Mouse (Mus musculus) cerebellum, adult 2 months (tissue): ENCODE results near the gene Krtap4-2. TPM values are rescaled to one million over a fixed set of nuclear protein-coding genes. Genes with fewer than 3 reads are reported as not detected.
"Not testable (repeated sequence)": the region's sequence is repeated elsewhere in the genome, so short reads cannot be mapped to it uniquely, and the experiment has no call there.

Experiments used
- DNase-seq, 2 experiments: peaks; one replicate each; pipeline ENCODE4 v3.0.0; 2021
- H3K27ac ChIP-seq: fragments of 200-500 bp; 2 replicates; pipeline ENCODE4 v1.5.1; 2012; ENCODE audit warnings: low read length, control low read depth, inconsistent platforms; ENCODE audit not compliant: insufficient read depth
- H3K27me3 ChIP-seq: fragments of 200-500 bp; 2 replicates; pipeline ENCODE4 v1.6.1; 2012; ENCODE audit warnings: inconsistent platforms, mild to moderate bottlenecking, low read length, moderate library complexity; ENCODE audit not compliant: control insufficient read depth, insufficient read depth
- H3K4me1 ChIP-seq: fragments of 200-500 bp; 2 replicates; pipeline ENCODE4 v1.6.1; 2011; ENCODE audit warnings: low read length; ENCODE audit not compliant: control insufficient read depth, insufficient read depth
- H3K4me3 ChIP-seq: fragments of 200-500 bp; replicated peaks from 2 replicates; pipeline ENCODE3; 2011; ENCODE audit warnings: mild to moderate bottlenecking, low read depth, low read length, control low read depth; ENCODE audit not compliant: insufficient read depth
- CTCF ChIP-seq: fragments of 200-500 bp; IDR thresholded peaks from 2 replicates; pipeline ENCODE4 v1.5.1; 2011; ENCODE audit warnings: low read depth, mild to moderate bottlenecking, control low read depth, low read length, moderate library complexity, borderline replicate concordance; ENCODE audit not compliant: insufficient read depth
- POLR2A ChIP-seq: fragments of 200-500 bp; IDR thresholded peaks from 2 replicates; pipeline ENCODE4 v1.6.1; 2011; ENCODE audit warnings: low read length, control low read depth, borderline replicate concordance; ENCODE audit not compliant: insufficient read depth
- WGBS: fragments of 180-500 bp; shearing (Covaris S2); methylation state at CpG from one replicate; pipeline ENCODE4 v1.1.7; 2018; 5-methylcytosine and 5-hydroxymethylcytosine counted together
- polyA plus RNA-seq: library from polyadenylated mRNA; depleted of rRNA; stranded (reverse); fragments of >200 nt; gene quantifications from 2 replicates; pipeline ENCODE4 v1.2.3, GENCODE M21; 2012; rRNA removed

Gene Krtap4-2
- polyA plus RNA-seq, 1 experiment, result not detected

DNA sequence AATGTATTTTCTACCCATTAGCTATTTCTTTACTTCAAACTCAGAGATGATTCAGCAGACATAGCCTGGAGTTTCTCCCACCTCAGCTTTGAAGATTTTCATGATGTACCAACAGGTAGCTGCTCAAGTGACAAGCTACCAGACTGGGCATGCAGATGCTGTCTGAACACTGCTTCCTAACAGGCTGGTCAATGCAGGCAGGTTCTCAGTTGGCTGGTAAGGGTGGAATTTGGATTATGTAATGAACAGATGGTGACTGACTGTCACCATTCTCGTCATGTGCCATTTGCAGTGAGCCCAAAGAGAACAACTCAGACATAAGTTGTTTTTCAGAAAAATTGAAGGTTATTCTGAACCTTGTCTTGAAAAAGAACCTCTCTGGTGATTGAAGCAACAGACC, 25.8 kb downstream of the Krtap4-2 start:
- Histone ChIP-seq H3K4me3 (no peak overlapping the region), H3K4me1 (no peaks in the 10 kb centered on the region), H3K27ac (no peak overlapping the region), H3K27me3 (no peaks in the 10 kb centered on the region)
- 17% methylated on average over 1 of the region's 1 CpGs for WGBS
- TF ChIP-seq CTCF (no peak), POLR2A (no peak)
- peak; percentile 11 to 52 for DNase-seq

DNA sequence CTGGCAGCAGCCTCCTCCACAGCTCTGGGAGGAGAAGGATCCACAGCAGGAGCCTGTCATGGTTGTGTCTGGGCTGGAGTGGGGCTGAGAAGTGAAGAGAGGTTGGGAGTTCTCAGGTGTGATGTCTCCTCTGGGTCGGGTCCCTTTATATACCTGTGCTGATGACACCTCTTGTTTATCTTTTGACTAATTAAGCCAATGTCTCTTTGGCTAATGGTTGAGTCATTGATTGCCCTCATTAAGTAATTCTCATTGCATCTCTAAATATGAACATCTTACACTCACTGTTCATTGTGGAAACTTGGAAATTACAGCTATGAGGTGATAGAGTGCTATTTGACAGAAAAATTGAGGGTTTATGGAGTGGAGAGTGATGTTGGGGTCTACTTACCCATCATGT, 31.7 kb downstream of the Krtap4-2 start, which contains the start of gene Gm11938:
TSS of gene Gm11938 (minus strand) at position 101 of the 400 bp plus-strand sequence.
- 72% methylated on average over 1 of the region's 1 CpGs for WGBS
- not testable (repeated sequence) for DNase-seq, H3K4me3 ChIP-seq, H3K27me3 ChIP-seq, H3K27ac ChIP-seq, H3K4me1 ChIP-seq

DNA sequence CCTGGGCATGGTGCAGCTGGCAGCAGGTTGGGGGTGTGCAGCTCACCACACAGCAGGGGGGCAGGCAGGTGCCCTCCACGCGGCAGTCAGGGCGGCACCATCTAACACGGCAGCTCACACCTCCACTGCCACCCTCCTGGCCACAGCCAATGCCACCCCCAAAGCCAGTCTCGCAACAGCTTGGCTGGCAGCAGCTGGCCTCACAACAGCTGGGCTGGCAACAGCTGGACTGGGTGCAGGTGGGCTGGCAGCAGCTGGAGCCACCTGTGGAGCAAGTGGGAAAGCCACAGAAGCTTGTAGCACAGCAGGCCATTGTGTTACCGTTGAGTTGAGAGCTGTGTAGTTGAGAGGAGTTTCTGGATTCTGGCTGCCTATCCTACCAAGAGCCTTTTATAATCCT, 37.1 kb downstream of the Krtap4-2 start, which contains the start of gene Krtap9-3:
TSS of gene Krtap9-3 (minus strand) at position 364 of the 400 bp plus-strand sequence.
- H3K27ac ChIP-seq, H3K4me1 ChIP-seq, H3K27me3 ChIP-seq, H3K4me3 ChIP-seq, DNase-seq: not testable (repeated sequence)
- WGBS, result 73% methylated on average over 6 of the region's 6 CpGs

DNA sequence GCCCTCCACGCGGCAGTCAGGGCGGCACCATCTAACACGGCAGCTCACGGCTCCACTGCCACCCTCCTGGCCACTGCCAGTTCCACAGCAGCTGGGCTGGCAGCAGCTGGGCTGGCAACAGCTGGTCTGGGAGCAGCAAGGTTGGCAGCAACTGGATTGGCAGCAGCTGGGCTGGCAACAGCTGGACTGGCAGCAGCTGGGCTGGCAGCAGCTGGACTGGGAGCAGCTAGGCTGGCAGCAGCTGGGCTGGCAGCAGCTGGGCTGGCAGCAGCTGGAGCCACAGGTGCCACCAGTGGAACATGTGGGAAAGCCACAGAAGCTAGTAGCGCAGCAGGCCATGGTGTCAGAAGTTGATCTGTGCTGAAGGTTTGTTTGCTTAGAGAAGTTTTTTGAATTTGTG, 43.9 kb downstream of the Krtap4-2 start, which contains the start of gene Krtap1-3:
TSS of gene Krtap1-3 (minus strand) at position 359 of the 400 bp plus-strand sequence.
- 71% methylated on average over 6 of the region's 6 CpGs for WGBS

DNA sequence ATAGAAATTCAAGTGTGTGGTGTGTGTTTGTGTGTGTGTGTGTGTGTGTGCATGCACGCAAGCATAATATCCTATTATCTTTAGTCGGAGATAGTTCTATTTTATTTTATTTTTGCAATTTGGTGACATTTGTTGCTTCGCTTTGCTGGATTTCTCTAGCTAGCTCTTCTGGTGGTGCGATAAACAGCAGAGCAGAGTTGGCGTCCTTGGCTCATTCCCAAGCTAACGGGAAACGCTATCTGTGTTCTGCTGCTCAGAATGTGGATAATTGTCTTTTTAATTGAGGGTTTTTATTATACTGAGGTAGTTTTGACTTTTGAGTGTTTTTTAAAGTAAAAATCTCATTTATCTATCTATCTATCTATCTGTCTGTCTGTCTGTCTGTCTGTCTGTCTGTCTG, 49.8 kb downstream of the Krtap4-2 start:
- DNase-seq, result no peak
- H3K27me3 ChIP-seq, result no peaks in the 10 kb centered on the region
- no peak for TF ChIP-seq POLR2A
- no peak for TF ChIP-seq CTCF
- H3K4me3 ChIP-seq, result no peak overlapping the region
- WGBS, result 78% methylated on average over 7 of the region's 7 CpGs
- no peaks in the 10 kb centered on the region for H3K4me1 ChIP-seq
- no peak overlapping the region for H3K27ac ChIP-seq

More for the DNA sequence above, 43.9 kb downstream of the Krtap4-2 start, which contains the start of gene Krtap1-3:
- DNase-seq, result no peak
- TF ChIP-seq CTCF, result no peak
- TF ChIP-seq POLR2A, result no peak
- Histone ChIP-seq H3K4me1 (no peaks in the 10 kb centered on the region), H3K4me3 (no peak within 1 kb of the TSS), H3K27ac (no peak within 1 kb of the TSS), H3K27me3 (no peaks in the 10 kb centered on the region)

Other genes starting within 250 kb of the Krtap4-2 start
- 11.9 and 12.6 TPM in 2 replicates for gene Krt10, start 245.7 kb downstream of the Krtap4-2 start, polyA plus RNA-seq
- 0.11 TPM in 1 of 2 replicates, not detected in the other for gene Krt12, start 212.8 kb downstream of the Krtap4-2 start, polyA plus RNA-seq
- gene Krt20, start 196.9 kb downstream of the Krtap4-2 start, polyA plus RNA-seq, result not detected in 2 replicates
- 0.06 and 0.08 TPM in 2 replicates for gene Krt23, start 141.9 kb downstream of the Krtap4-2 start, polyA plus RNA-seq
- gene Krt39, start 113.7 kb downstream of the Krtap4-2 start, polyA plus RNA-seq, result not detected in 2 replicates
- not detected in 2 replicates for gene Krt40, start 91.9 kb downstream of the Krtap4-2 start, polyA plus RNA-seq
- not detected in 2 replicates for gene Krtap3-3, start 84.2 kb downstream of the Krtap4-2 start, polyA plus RNA-seq
- gene Krtap3-2, start 78.2 kb downstream of the Krtap4-2 start, polyA plus RNA-seq, result not detected in 2 replicates
- not detected in 2 replicates for gene Gm11939, start 75.6 kb downstream of the Krtap4-2 start, polyA plus RNA-seq
- gene Krtap3-1, start 68.5 kb downstream of the Krtap4-2 start, polyA plus RNA-seq, result not detected in 2 replicates
- not detected in 2 replicates for gene Krtap1-5, start 54.1 kb downstream of the Krtap4-2 start, polyA plus RNA-seq
- not detected in 2 replicates for gene Krtap1-4, start 51.4 kb downstream of the Krtap4-2 start, polyA plus RNA-seq
- not detected in 2 replicates for gene Krtap1-3, start 43.7 kb downstream of the Krtap4-2 start, polyA plus RNA-seq
- not detected in 2 replicates for gene Krtap9-3, start 37.0 kb downstream of the Krtap4-2 start, polyA plus RNA-seq
- gene Gm11938, start 31.8 kb downstream of the Krtap4-2 start, polyA plus RNA-seq, result not detected in 2 replicates
- not detected in 2 replicates for gene Gm11937, start 24.9 kb downstream of the Krtap4-2 start, polyA plus RNA-seq
- gene Krtap2-4, start 20.2 kb downstream of the Krtap4-2 start, polyA plus RNA-seq, result not detected in 2 replicates
- gene Gm11562, start 14.6 kb downstream of the Krtap4-2 start, polyA plus RNA-seq, result not detected in 2 replicates
- not detected in 2 replicates for gene Krtap4-1, start 6.8 kb downstream of the Krtap4-2 start, polyA plus RNA-seq
- not detected in 2 replicates for gene Krtap4-7, start 9.0 kb upstream of the Krtap4-2 start, polyA plus RNA-seq
- gene Gm11555, start 15.2 kb upstream of the Krtap4-2 start, polyA plus RNA-seq, result not detected in 2 replicates
- gene Gm11563, start 23.9 kb upstream of the Krtap4-2 start, polyA plus RNA-seq, result not detected in 2 replicates
- not detected in 2 replicates for gene Krtap4-6, start 30.9 kb upstream of the Krtap4-2 start, polyA plus RNA-seq
- gene Gm14190, start 55.7 kb upstream of the Krtap4-2 start, polyA plus RNA-seq, result not detected in 2 replicates
- gene Gm14180, start 99.2 kb upstream of the Krtap4-2 start, polyA plus RNA-seq, result not detected in 2 replicates
- gene Gm11595, start 137.8 kb upstream of the Krtap4-2 start, polyA plus RNA-seq, result not detected in 2 replicates
- not detected in 2 replicates for gene Krtap4-8, start 145.6 kb upstream of the Krtap4-2 start, polyA plus RNA-seq
- not detected in 2 replicates for gene Krtap4-9, start 150.1 kb upstream of the Krtap4-2 start, polyA plus RNA-seq
- gene Gm11596, start 158.4 kb upstream of the Krtap4-2 start, polyA plus RNA-seq, result not detected in 2 replicates
- gene Gm11569, start 163.8 kb upstream of the Krtap4-2 start, polyA plus RNA-seq, result not detected in 2 replicates
- gene Gm11554, start 169.4 kb upstream of the Krtap4-2 start, polyA plus RNA-seq, result not detected in 2 replicates
- not detected in 2 replicates for gene Krtap4-13, start 174.8 kb upstream of the Krtap4-2 start, polyA plus RNA-seq
- not detected in 2 replicates for gene Gm11564, start 180.6 kb upstream of the Krtap4-2 start, polyA plus RNA-seq
- not detected in 2 replicates for gene 2300003K06Rik, start 203.0 kb upstream of the Krtap4-2 start, polyA plus RNA-seq
- not detected in 2 replicates for gene Krtap4-16, start 216.5 kb upstream of the Krtap4-2 start, polyA plus RNA-seq
- gene Gm11568, start 222.8 kb upstream of the Krtap4-2 start, polyA plus RNA-seq, result not detected in 2 replicates
- not detected in 2 replicates for gene Gm11559, start 229.4 kb upstream of the Krtap4-2 start, polyA plus RNA-seq
- not detected in 2 replicates for gene Krtap9-1, start 238.3 kb upstream of the Krtap4-2 start, polyA plus RNA-seq
- not detected in 2 replicates for gene Gm11567, start 244.1 kb upstream of the Krtap4-2 start, polyA plus RNA-seq